Mouse (Mus musculus) cortical plate, adult 2 months (tissue): Measurements from ENCODE around the gene Card9.

ENCODE experiments used
- CTCF ChIP-seq: fragments of 200-500 bp; IDR thresholded peaks from 2 replicates; pipeline ENCODE4 v1.5.1; 2011; ENCODE audit warnings: mild to moderate bottlenecking, control low read depth, low read length; ENCODE audit not compliant: insufficient read depth; ENCODE audit errors: extremely low read depth
- POLR2A ChIP-seq: fragments of 200-500 bp; IDR thresholded peaks from 2 replicates; pipeline ENCODE4 v1.6.1; 2011; ENCODE audit warnings: mild to moderate bottlenecking, low read length, control low read depth; ENCODE audit not compliant: insufficient read depth; ENCODE audit errors: extremely low read depth

DNA sequence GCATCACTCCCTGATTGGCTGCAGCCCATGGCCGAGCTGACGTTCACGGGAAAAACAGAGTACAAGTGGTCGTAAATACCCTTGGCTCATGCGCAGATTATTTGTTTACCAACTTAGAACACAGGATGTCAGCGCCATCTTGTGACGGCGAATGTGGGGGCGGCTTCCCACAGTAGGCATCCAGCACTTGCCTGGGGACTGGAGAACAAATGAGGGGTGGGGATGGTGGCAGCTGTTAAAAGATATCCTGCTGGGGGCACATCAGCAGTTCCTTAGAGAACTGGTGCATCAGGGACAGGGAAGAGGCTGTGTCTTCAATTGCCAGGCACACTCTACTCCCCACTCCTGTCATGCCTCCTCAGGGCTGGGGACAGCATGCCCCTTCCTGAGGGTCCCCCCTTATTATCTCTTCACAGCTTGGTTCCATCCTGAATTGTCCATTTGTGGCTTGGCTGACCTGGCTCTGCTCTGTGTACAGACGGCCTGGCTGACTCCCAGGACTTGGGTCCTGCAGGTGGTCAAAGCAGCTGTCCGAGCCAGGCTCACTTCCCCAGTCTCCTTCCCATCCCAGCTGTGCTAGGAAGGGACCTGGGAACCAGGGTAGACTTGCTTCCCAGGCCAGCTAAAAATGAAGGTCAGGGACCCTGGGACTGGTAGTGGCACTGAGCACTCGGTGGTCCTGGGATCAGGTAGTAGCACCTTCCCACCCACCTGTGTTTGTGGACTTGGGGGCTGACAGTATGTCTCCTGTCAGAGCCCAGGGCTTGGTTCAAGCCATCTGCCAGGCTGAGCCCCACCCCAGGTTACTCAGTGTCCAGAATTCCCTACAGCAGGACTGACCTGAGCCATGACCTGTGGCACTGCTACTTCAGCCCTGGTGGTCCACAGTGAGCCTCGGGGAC, 22.2 kb downstream of the Card9 start:
- no peak for TF ChIP-seq CTCF
- no peak for TF ChIP-seq POLR2A
